Mouse (Mus musculus) neural tube, embryonic 10.5 days (tissue): ENCODE measurements at regions not wholly inside any gene's neighbourhood (a gene's known extent, or its start where the extent isn't known, plus 50 kb on each side); places are given as distances from the start of the nearest gene placed in this dataset.
A peak's percentile ranks its signal among the peaks of the same experiment; 100 is the strongest.

Experiments
- DNase-seq: peaks from one replicate; pipeline ENCODE4 v3.0.0-alpha.2; 2017; ENCODE audit warnings: low spot score; ENCODE audit errors: extremely low spot score

- DNase-seq: no peak
Observed at GRCm38 (mm10) chr12:105898580-105899293, 111.3 kb upstream of the Vrk1 start.

GRCm38 (mm10) chr12:105899294-105899909, 110.6 kb upstream of the Vrk1 start:
- no peak for DNase-seq

- no peak for DNase-seq
Observed at GRCm38 (mm10) chr12:105900479-105900878, 109.5 kb upstream of the Vrk1 start.

- no peak for DNase-seq
Observed at GRCm38 (mm10) chr12:105903072-105903471, 107.0 kb upstream of the Vrk1 start.

GRCm38 (mm10) chr12:105906584-105906983, 103.4 kb upstream of the Vrk1 start:
- DNase-seq: no peak

- DNase-seq: no peak
Observed at GRCm38 (mm10) chr12:105907851-105908620, 102.0 kb upstream of the Vrk1 start.

- DNase-seq: no peak
Observed at GRCm38 (mm10) chr12:105911556-105911955, 98.5 kb upstream of the Vrk1 start.

GRCm38 (mm10) chr12:105917388-105917963, 92.6 kb upstream of the Vrk1 start:
- no peak for DNase-seq

- no peak for DNase-seq
Observed at GRCm38 (mm10) chr12:105918775-105919174, 91.3 kb upstream of the Vrk1 start.

- no peak for DNase-seq
Observed at GRCm38 (mm10) chr12:105927210-105927609, 82.8 kb upstream of the Vrk1 start.

GRCm38 (mm10) chr12:105929456-105929921, 80.5 kb upstream of the Vrk1 start:
- DNase-seq: no peak

- DNase-seq: peak; percentile 21
Observed at GRCm38 (mm10) chr12:105935441-105935880, 74.6 kb upstream of the Vrk1 start.

GRCm38 (mm10) chr12:105936812-105937530, 73.1 kb upstream of the Vrk1 start:
- no peak for DNase-seq

- DNase-seq: no peak
Observed at GRCm38 (mm10) chr12:105942136-105943076, 67.6 kb upstream of the Vrk1 start.

- no peak for DNase-seq
Observed at GRCm38 (mm10) chr12:105943077-105943433, 67.0 kb upstream of the Vrk1 start.

GRCm38 (mm10) chr12:105947332-105947731, 62.7 kb upstream of the Vrk1 start:
- no peak for DNase-seq

GRCm38 (mm10) chr12:105948322-105948721, 61.7 kb upstream of the Vrk1 start:
- DNase-seq: no peak

- no peak for DNase-seq
Observed at GRCm38 (mm10) chr12:105955764-105956290, 54.2 kb upstream of the Vrk1 start.

GRCm38 (mm10) chr12:105959756-105960155, 50.3 kb upstream of the Vrk1 start:
- DNase-seq: no peak
